Mouse (Mus musculus) megakaryocyte, embryonic 14.5 days (primary cell): Measurements from ENCODE around the gene Mtrex. TPM values are rescaled to one million over a fixed set of nuclear protein-coding genes. Genes with fewer than 3 reads are reported as not detected.

ENCODE experiments used
- H3K27me3 ChIP-seq: replicated peaks from 2 replicates; pipeline ENCODE3; 2012; ENCODE audit warnings: inconsistent platforms
- H3K36me3 ChIP-seq: replicated peaks from 2 replicates; pipeline ENCODE3; 2012; ENCODE audit warnings: low read length, inconsistent platforms, mixed read lengths
- H3K4me1 ChIP-seq: 2 replicates; pipeline ENCODE4 v1.6.1; 2012; ENCODE audit warnings: inconsistent platforms
- H3K4me3 ChIP-seq: replicated peaks from 2 replicates; pipeline ENCODE3; 2012; ENCODE audit warnings: moderate library complexity, mild to moderate bottlenecking, inconsistent platforms
- H3K9me3 ChIP-seq: 2 replicates; pipeline ENCODE4 v1.6.1; 2012; ENCODE audit warnings: inconsistent platforms
- FLI1 ChIP-seq: IDR thresholded peaks from 2 replicates; pipeline ENCODE4 v1.6.1; 2012; ENCODE audit warnings: low read length, inconsistent platforms, mixed read lengths
- GATA1 ChIP-seq: IDR thresholded peaks from 3 replicates; pipeline ENCODE4 v1.6.1; 2012; ENCODE audit warnings: mixed read lengths, low read length, inconsistent platforms, borderline replicate concordance
- polyA plus RNA-seq: library from polyadenylated mRNA; stranded (reverse); fragments of >175 nt; gene quantifications from 2 replicates; pipeline ENCODE4 v1.2.3, GENCODE M21; 2012; ENCODE audit warnings: low replicate concordance; ENCODE audit not compliant: insufficient read depth

The Mtrex gene
- 2.0 TPM in 1 of 2 replicates, not detected in the other for polyA plus RNA-seq

GRCm38 (mm10) chr13:112927287-112928001 is at the start of gene Mtrex, which contains the start of gene Dhx29:
Mtrex (minus strand) TSS chr13:112927398.
Dhx29 (plus strand) TSS chr13:112927454.
- peaks cover 59% of the 10 kb centered on the region for H3K4me1 ChIP-seq
- no peaks in the 10 kb centered on the region for H3K9me3 ChIP-seq
- TF ChIP-seq FLI1: no peak
- TF ChIP-seq GATA1: no peak
- H3K36me3 ChIP-seq: peaks cover 27% of the 10 kb centered on the region
- peak within 1 kb of the TSS; percentile 99 for H3K4me3 ChIP-seq
- no peaks in the 10 kb centered on the region for H3K27me3 ChIP-seq

GRCm38 (mm10) chr13:112976720-112977119 is 49.5 kb upstream of the Mtrex start:
- Histone ChIP-seq H3K4me3 (peak overlapping the region; percentile 28), H3K36me3 (no peaks in the 10 kb centered on the region), H3K27me3 (peaks cover 52% of the 10 kb centered on the region), H3K9me3 (peaks cover 8% of the 10 kb centered on the region), H3K4me1 (peaks cover 4% of the 10 kb centered on the region)
- TF ChIP-seq FLI1 (no peak), GATA1 (no peak)

- no peaks in the 10 kb centered on the region for H3K9me3 ChIP-seq
- TF ChIP-seq GATA1 (no peak), FLI1 (no peak)
- no peaks in the 10 kb centered on the region for H3K27me3 ChIP-seq
- no peak overlapping the region for H3K4me3 ChIP-seq
- H3K4me1 ChIP-seq: no peaks in the 10 kb centered on the region
- H3K36me3 ChIP-seq: peaks cover 74% of the 10 kb centered on the region
Measured at GRCm38 (mm10) chr13:112967267-112967666, 40.1 kb upstream of the Mtrex start.

GRCm38 (mm10) chr13:112964421-112964820 is 37.2 kb upstream of the Mtrex start:
- Histone ChIP-seq H3K27me3 (no peaks in the 10 kb centered on the region), H3K4me3 (no peak overlapping the region), H3K36me3 (peaks cover 97% of the 10 kb centered on the region), H3K4me1 (no peaks in the 10 kb centered on the region), H3K9me3 (no peaks in the 10 kb centered on the region)
- TF ChIP-seq FLI1: no peak
- no peak for TF ChIP-seq GATA1

GRCm38 (mm10) chr13:112963081-112963480 is 35.9 kb upstream of the Mtrex start:
- TF ChIP-seq FLI1 (no peak), GATA1 (no peak)
- no peaks in the 10 kb centered on the region for H3K4me1 ChIP-seq
- peaks cover 97% of the 10 kb centered on the region for H3K36me3 ChIP-seq

GRCm38 (mm10) chr13:112954067-112954466 is 26.9 kb upstream of the Mtrex start:
- no peaks in the 10 kb centered on the region for H3K27me3 ChIP-seq
- H3K4me3 ChIP-seq: no peak overlapping the region
- no peaks in the 10 kb centered on the region for H3K9me3 ChIP-seq
- TF ChIP-seq GATA1: no peak
- no peak for TF ChIP-seq FLI1
- peaks cover 5% of the 10 kb centered on the region; the same call in 1 of the 2 replicates for H3K4me1 ChIP-seq
- peaks cover 95% of the 10 kb centered on the region for H3K36me3 ChIP-seq

More at GRCm38 (mm10) chr13:112963081-112963480, 35.9 kb upstream of the Mtrex start:
- H3K9me3 ChIP-seq: no peaks in the 10 kb centered on the region
- no peaks in the 10 kb centered on the region for H3K27me3 ChIP-seq
- H3K4me3 ChIP-seq: no peak overlapping the region

- TF ChIP-seq FLI1 (no peak), GATA1 (no peak)
Measured at GRCm38 (mm10) chr13:112945900-112946299, 18.7 kb upstream of the Mtrex start.

GRCm38 (mm10) chr13:112945312-112945711 is 18.1 kb upstream of the Mtrex start:
- TF ChIP-seq GATA1: no peak
- no peak for TF ChIP-seq FLI1
- H3K9me3 ChIP-seq: no peaks in the 10 kb centered on the region
- peaks cover 94% of the 10 kb centered on the region for H3K36me3 ChIP-seq
- no peak overlapping the region for H3K4me3 ChIP-seq
- H3K4me1 ChIP-seq: no peaks in the 10 kb centered on the region
- H3K27me3 ChIP-seq: no peaks in the 10 kb centered on the region

More at GRCm38 (mm10) chr13:112945900-112946299, 18.7 kb upstream of the Mtrex start:
- no peaks in the 10 kb centered on the region for H3K9me3 ChIP-seq
- H3K4me1 ChIP-seq: peaks cover 4% of the 10 kb centered on the region; the same call in 1 of the 2 replicates
- no peaks in the 10 kb centered on the region for H3K27me3 ChIP-seq
- no peak overlapping the region for H3K4me3 ChIP-seq
- peaks cover 94% of the 10 kb centered on the region for H3K36me3 ChIP-seq

GRCm38 (mm10) chr13:112941879-112942330 is 14.7 kb upstream of the Mtrex start:
- TF ChIP-seq FLI1 (no peak), GATA1 (no peak)
- Histone ChIP-seq H3K36me3 (peaks cover 95% of the 10 kb centered on the region), H3K4me3 (no peak overlapping the region)

GRCm38 (mm10) chr13:112938130-112938529 is 10.9 kb upstream of the Mtrex start:
- no peaks in the 10 kb centered on the region for H3K9me3 ChIP-seq
- H3K4me3 ChIP-seq: no peak overlapping the region
- no peaks in the 10 kb centered on the region for H3K27me3 ChIP-seq
- H3K4me1 ChIP-seq: no peaks in the 10 kb centered on the region; the same call in 1 of the 2 replicates
- H3K36me3 ChIP-seq: peaks cover 93% of the 10 kb centered on the region
- TF ChIP-seq GATA1 (no peak), FLI1 (no peak)

More at GRCm38 (mm10) chr13:112941879-112942330, 14.7 kb upstream of the Mtrex start:
- H3K9me3 ChIP-seq: no peaks in the 10 kb centered on the region
- no peaks in the 10 kb centered on the region for H3K4me1 ChIP-seq
- H3K27me3 ChIP-seq: no peaks in the 10 kb centered on the region
